Mouse (Mus musculus) spleen, postnatal 36 days (tissue): Measurements from ENCODE around the gene Rbm20.
"Not testable (repeated sequence)": the region's sequence is repeated elsewhere in the genome, so short reads cannot be mapped to it uniquely, and the experiment has no call there.

ENCODE experiments used
- DNase-seq, 2 experiments: peaks; one replicate each; pipeline ENCODE4 v3.0.0; 2022; ENCODE audit warnings: low spot score in 2 of 2, mixed read lengths in 1 of 2

The Rbm20 gene

GRCm38 (mm10) chr19:53676718-53677634, at the start of gene Rbm20:
Gene Rbm20 (plus strand): TSS chr19:53677306.
- DNase-seq = no peak

GRCm38 (mm10) chr19:53638041-53638440, 39.1 kb upstream of the Rbm20 start:
- no peak for DNase-seq

- DNase-seq = no peak
Measured at GRCm38 (mm10) chr19:53638727-53639126, 38.4 kb upstream of the Rbm20 start.

DNA sequence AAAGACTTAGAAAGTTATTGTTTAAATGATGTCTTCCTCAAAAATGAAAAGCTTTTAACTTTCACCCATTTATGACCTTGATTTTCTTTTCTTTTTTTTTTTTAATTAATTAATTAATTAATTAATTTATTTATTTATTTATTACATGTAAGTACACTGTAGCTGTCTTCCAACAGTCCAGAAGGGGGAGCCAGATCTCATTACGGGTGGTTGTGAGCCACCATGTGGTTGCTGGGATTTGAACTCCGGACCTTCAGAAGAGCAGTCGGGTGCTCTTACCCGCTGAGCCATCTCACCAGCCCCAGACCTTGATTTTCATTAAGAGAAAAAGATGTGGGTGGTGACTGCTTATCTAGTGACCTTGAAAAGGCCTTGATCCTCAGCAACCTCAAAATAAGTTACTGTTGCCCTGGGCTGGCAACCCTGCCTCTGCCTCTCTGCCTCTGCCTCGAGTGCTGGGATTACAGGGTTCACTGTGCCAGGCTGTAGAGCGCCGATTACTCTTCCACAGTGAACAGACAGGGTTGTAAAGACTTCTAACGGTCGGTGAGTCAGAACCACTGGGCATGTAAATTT, 33.0 kb upstream of the Rbm20 start:
- peak in 1 of 2 experiments; percentile 9 for DNase-seq

DNA sequence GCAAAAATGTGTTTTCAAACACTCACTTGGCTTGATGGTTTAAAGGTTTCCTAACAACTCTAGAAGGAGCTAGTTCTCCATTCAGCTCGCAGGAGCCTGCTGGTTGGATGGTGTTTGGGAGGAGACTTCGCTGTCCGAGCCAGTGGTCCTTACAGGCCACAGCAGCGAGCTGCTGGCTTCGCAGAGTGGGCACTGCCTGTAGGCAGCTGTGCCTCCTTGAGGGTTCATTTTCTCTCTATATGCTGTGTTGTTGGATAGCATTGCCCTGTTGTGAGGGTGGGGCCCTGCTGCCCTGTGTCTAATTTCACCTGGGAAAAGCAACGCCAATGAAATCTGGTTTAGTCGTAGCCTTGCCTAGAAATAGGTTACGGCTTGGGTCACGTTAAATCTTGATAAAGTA, 29.8 kb upstream of the Rbm20 start:
- DNase-seq = no peak

DNA sequence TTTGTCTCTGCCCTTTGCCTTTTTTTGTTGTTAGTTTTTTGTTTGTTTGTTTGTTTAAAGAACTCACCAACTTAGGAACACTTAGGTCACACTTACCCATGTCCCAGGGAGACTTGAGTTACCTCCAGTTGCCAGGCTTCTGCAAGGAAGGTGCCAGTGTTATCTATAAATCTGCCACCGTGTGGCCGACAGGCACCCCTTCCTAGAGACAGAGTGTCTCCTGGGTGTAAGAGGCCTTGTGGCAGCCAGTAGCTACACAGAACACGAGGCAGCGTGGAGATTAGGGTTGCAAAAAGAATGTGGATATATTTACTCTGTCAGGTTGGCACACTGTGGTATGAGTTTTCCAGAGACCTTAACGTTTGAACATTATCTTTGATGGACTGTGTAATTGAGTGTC, 29.1 kb upstream of the Rbm20 start:
- no peak for DNase-seq

DNA sequence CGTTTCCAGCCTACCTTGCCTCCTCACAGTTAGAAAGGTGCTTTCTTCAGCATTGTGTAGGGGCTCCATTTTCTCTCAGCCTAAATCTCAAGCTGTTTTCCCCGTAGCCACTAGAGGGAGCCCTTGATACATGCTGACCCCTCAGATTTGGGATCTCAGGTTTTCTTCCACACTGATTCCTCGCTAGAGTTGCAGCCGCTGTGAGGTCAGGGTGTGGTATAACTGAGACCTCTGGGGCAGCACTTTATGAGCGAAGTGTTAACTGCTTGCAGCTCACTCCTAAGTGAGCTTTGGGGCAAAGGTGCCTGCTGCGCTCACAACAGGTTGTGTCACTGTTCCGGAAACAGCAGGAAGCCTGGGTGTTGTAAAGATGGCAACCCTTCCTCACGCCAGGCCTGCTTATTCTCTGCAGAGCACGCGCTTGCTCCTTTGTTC, 28.3 kb upstream of the Rbm20 start:
- peak; percentile 31 to 38 for DNase-seq

GRCm38 (mm10) chr19:53649361-53649760, 27.7 kb upstream of the Rbm20 start:
- DNase-seq = no peak

DNA sequence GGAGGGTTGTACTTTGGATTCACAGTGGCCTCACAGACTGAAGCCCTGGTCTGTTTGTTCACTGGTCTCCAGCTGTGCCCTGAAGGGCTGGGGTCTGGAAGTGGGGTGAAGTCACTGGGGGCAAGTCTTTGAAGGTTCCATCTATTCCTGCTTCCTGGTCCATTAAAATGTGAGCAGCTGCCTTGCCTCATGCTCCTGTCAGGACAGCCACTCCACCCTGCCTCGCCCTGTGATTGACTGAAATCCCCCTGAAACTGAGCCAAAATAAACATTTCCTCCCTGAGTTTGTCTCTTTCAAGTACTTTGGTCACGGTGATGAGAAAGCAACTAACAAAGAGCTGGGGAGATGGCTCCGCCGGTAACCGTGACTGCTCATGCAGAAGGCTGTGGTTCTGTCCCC, 27.3 kb upstream of the Rbm20 start:
- no peak for DNase-seq

- no peak for DNase-seq
Measured at GRCm38 (mm10) chr19:53650921-53651320, 26.2 kb upstream of the Rbm20 start.

GRCm38 (mm10) chr19:53652267-53652666, 24.8 kb upstream of the Rbm20 start:
- no peak for DNase-seq

- no peak for DNase-seq
Measured at GRCm38 (mm10) chr19:53653624-53654467, 23.3 kb upstream of the Rbm20 start.

GRCm38 (mm10) chr19:53656443-53656842, 20.7 kb upstream of the Rbm20 start:
- DNase-seq = not testable (repeated sequence)

GRCm38 (mm10) chr19:53657437-53657836, 19.7 kb upstream of the Rbm20 start:
- DNase-seq = no peak

- no peak for DNase-seq
Measured at GRCm38 (mm10) chr19:53660722-53661420, 16.2 kb upstream of the Rbm20 start.

DNA sequence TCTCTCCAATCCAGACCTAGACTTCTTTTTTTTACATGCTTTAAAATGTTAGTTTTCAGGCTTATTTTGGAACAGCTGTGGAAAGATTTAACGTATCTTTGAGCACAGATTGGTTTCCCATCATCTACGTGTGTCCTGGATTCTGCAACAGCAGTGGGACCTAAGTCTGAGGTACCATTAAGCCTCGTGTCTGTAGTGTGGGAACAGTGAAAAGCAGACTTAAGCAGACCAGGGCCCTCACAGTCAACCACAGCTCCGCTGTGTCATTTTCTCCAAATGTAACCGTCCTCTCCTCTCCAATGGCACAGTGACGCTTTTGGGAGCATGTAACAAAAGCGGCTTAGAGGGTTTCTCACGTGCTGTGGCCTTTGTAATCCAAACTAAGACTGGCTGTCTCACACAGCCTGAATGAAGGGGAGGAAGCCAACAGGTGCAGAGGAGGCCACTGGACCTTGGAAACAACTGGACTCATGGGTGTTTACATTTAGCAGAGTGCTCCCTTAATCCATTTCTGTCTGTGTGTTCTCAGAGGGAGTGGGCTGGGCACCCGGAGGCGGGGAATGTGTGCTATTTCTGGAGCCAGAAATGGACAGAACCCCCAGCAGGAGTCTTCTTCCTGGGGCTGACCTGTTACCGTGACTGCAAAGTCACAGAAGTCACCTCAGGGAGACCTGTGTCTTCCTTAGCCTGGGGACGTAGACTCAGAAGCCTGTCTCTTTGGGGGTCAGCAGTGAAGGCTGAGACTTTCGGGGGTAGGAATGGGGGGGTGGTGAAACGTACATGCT, 15.0 kb upstream of the Rbm20 start:
- no peak for DNase-seq

- no peak for DNase-seq
Measured at GRCm38 (mm10) chr19:53664831-53665230, 12.3 kb upstream of the Rbm20 start.

GRCm38 (mm10) chr19:53665391-53665790, 11.7 kb upstream of the Rbm20 start:
- DNase-seq = no peak

GRCm38 (mm10) chr19:53666708-53667107, 10.4 kb upstream of the Rbm20 start:
- DNase-seq = no peak

DNA sequence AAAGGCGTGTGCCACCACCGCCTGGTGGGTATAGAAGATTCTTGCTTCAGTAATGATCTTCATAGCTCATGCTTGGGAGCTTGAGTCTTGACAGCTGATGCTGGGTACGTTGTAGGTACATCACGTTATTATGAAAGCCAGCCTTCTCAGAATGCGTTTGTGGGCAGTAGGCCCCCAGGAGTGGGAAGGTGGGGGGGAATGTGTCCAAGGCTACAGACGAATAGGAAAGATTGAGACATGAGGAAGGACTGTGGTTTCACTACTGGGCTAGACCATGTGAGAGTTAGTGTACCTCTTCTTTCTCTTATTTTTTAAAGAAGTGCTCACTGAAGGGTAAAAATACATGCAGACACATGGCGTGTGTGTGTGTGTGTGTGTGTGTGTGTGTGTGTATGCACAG, 8.3 kb upstream of the Rbm20 start:
- DNase-seq = no peak

DNA sequence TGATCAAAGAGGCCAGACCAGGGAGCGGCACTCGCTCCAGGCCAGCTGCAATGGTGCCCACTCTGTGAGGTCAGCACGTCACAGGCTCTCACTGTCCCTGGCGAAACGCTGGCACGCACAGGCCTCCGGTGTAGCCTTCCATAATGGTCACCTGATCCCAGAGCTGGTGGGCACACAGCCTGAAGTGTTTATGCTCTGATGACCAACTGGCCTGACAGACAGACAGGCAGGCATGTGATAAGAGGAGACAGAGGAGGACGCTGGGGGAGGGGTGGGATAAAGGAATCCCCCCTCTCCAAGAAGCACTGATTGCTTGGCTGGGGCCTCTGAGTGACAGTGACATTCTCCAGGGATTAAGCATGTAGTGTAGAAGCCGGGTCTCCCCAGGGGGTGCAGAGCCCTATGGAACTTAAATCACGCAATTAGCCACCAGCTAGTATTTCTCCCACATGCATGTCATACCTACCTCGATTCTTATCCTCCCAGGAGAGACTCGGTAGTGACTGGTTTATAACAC, 6.4 kb upstream of the Rbm20 start:
- DNase-seq = no peak
